Mouse (Mus musculus): ENCODE results near the gene Zc2hc1c. TPM values are rescaled to one million over a fixed set of nuclear protein-coding genes. Genes with fewer than 3 reads are reported as not detected.
"Not testable (repeated sequence)": the region's sequence is repeated elsewhere in the genome, so short reads cannot be mapped to it uniquely, and the experiment has no call there.

The Zc2hc1c gene
- polyA plus RNA-seq, 1 experiment from 2014 or later: 0.12 TPM

DNA sequence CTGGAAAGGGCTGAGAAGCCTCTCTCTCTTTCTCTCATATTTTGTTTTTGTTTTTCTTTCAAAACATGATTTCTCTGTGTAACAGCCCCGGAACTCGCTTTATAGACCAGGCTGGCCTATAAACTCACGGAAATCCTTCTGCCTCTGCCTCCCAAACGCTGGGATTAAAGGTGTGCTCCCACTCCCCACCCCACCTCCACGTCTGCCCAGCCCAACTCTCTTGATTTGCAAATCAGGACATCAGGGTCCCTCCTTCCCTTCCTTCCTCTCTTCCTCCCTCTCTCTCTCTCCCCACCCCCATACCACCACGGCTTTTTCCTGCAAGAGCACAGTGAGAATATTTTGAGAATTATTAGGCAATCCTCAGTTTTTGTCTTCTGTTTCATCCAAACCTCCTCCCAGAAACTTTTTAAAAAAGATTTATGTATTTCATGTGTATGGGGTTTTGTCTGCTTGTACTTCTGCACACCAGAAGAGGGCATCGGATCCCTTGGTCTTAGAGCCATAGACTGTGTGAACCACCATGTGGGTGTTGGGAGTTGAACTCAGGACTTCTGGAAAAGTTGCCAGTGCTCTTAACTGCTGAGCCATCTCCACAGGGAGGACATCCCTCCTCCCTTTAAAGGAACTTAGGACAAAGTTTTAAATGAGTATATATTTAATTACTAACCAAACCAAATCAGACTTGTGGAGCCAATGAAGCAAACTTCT is 17.1 kb upstream of the Zc2hc1c start:
- peak overlapping the region; percentile 18; the same call in 1 of the 2 replicates for H3K27ac ChIP-seq
- ATAC-seq: no peak
- peaks cover 33% of the 10 kb centered on the region for H3K4me1 ChIP-seq
- peaks cover 39% of the 10 kb centered on the region for H3K36me3 ChIP-seq
- H3K27me3 ChIP-seq (replicated peaks): no peaks in the 10 kb centered on the region
- H3K4me2 ChIP-seq: peak overlapping the region; percentile 77
- WGBS (ENCODE audit: insufficient replicate concordance): 54% methylated on average over 7 of the region's 7 CpGs
- H3K4me3 ChIP-seq: no peak overlapping the region
- 0 out of 2 replicates have a peak overlapping the region, but pooled peaks have one; percentile 24 for H3K9ac ChIP-seq
- no peaks in the 10 kb centered on the region for H3K9me3 ChIP-seq (replicated peaks)

DNA sequence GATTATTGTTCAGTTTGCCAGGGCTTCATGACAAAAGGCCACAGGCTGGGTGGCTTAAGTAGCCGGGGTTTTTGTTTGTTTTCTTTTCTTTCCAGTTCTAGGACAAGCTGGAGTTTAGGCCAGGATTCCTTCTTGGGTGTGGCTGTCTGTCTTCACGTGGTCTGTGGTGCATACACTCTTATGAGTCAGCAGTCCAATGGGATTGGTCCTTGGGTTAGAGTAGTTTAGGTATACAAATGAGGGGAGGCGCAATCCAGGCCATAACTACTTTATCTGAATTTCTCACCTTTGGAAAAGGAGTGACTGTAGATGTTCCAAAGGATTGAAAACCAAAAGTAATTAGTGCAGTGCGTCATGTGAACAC is 16.6 kb upstream of the Zc2hc1c start:
- Histone ChIP-seq H3K4me2 (no peak overlapping the region), H3K9me3 (replicated peaks) (no peaks in the 10 kb centered on the region), H3K27me3 (replicated peaks) (no peaks in the 10 kb centered on the region), H3K36me3 (peaks cover 44% of the 10 kb centered on the region), H3K9ac (no peak overlapping the region), H3K4me3 (no peak overlapping the region), H3K27ac (no peak overlapping the region), H3K4me1 (peaks cover 33% of the 10 kb centered on the region)
- WGBS (ENCODE audit: insufficient replicate concordance): 60% methylated on average over 4 of the region's 4 CpGs
- ATAC-seq: peak; percentile 60

DNA sequence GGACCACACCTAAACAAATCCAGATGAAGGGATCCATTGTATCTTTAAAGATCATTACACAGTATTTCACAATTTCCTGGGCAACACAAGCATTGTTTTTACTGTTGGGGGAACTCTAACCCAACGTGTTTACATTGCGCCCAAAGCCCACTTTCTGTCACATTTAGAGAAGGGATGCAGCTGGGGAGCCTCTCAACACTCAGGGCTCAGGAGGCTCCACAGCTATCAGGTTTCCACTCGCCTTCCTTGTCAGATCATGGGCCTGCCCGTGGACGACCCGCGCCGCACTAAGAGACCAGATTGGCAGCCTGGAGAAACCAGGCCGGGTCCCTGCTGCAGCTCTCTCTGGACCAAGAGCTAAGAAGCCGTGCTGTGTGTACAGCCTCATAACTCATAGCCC is 14.9 kb upstream of the Zc2hc1c start:
- no peaks in the 10 kb centered on the region for H3K9me3 ChIP-seq (replicated peaks)

DNA sequence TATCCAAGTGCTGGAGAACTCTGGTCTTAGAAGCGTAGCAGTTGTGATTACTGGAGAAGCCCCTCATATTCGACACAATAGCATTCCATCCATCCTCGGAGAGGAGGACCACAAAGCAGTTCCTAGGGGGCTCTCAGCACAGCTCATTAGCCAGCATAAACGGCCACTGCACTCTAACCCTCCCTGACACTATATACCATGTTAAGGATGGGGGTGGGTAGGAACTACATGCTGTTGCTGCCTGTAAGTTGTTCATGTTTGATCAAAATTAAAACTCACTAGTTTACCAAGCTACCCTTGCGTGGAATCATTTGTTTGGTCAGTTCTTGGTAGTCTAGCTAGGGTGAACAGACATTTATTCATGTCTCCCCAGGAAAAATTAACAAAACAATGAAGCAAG is 12.1 kb upstream of the Zc2hc1c start:
- Histone ChIP-seq H3K9ac (no peak overlapping the region), H3K4me3 (no peak overlapping the region), H3K27ac (no peak overlapping the region), H3K9me3 (replicated peaks) (no peaks in the 10 kb centered on the region), H3K4me1 (peaks cover 52% of the 10 kb centered on the region), H3K27me3 (replicated peaks) (no peaks in the 10 kb centered on the region), H3K4me2 (no peak overlapping the region), H3K36me3 (peaks cover 34% of the 10 kb centered on the region)
- ATAC-seq: no peak
- WGBS (ENCODE audit: insufficient replicate concordance): 82% methylated on average over 5 of the region's 5 CpGs

More for the DNA sequence above, 14.9 kb upstream of the Zc2hc1c start:
- H3K36me3 ChIP-seq: peaks cover 42% of the 10 kb centered on the region
- peaks cover 45% of the 10 kb centered on the region for H3K4me1 ChIP-seq
- no peak overlapping the region for H3K4me2 ChIP-seq
- no peak overlapping the region for H3K4me3 ChIP-seq
- H3K27me3 ChIP-seq (replicated peaks): no peaks in the 10 kb centered on the region
- no peak for ATAC-seq
- no peak overlapping the region for H3K9ac ChIP-seq
- WGBS (ENCODE audit: insufficient replicate concordance): 73% methylated on average over 10 of the region's 10 CpGs
- no peak overlapping the region for H3K27ac ChIP-seq

DNA sequence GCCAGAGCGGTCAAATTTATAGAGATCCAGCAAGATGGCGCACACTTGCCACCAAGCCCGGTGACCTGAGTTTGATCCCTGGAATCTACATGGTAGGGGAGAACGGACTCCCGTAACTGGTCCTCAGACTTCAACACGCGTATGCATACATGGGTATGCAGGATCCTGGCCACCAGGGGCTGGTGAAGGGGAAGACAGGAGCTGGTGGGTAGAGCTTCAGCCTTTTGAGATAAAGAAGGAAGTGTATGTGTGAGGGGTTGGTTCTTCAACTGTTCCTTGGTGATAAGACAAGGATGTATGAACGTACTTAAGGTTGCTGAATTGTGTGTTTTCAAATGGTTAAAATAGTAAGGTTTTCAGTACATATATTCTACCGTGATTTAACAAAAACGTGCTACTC is 9.5 kb upstream of the Zc2hc1c start:
- H3K4me3 ChIP-seq: peak overlapping the region; percentile 78
- WGBS (ENCODE audit: insufficient replicate concordance): 53% methylated on average over 10 of the region's 10 CpGs
- peak overlapping the region; percentile 71 for H3K4me2 ChIP-seq
- H3K4me1 ChIP-seq: peaks cover 39% of the 10 kb centered on the region
- H3K9ac ChIP-seq: peak overlapping the region; percentile 52; the same call in 1 of the 2 replicates
- H3K27me3 ChIP-seq (replicated peaks): no peaks in the 10 kb centered on the region
- no peaks in the 10 kb centered on the region for H3K9me3 ChIP-seq (replicated peaks)
- peak overlapping the region; percentile 77 for H3K27ac ChIP-seq
- peak; percentile 80 for ATAC-seq
- H3K36me3 ChIP-seq: peaks cover 33% of the 10 kb centered on the region

DNA sequence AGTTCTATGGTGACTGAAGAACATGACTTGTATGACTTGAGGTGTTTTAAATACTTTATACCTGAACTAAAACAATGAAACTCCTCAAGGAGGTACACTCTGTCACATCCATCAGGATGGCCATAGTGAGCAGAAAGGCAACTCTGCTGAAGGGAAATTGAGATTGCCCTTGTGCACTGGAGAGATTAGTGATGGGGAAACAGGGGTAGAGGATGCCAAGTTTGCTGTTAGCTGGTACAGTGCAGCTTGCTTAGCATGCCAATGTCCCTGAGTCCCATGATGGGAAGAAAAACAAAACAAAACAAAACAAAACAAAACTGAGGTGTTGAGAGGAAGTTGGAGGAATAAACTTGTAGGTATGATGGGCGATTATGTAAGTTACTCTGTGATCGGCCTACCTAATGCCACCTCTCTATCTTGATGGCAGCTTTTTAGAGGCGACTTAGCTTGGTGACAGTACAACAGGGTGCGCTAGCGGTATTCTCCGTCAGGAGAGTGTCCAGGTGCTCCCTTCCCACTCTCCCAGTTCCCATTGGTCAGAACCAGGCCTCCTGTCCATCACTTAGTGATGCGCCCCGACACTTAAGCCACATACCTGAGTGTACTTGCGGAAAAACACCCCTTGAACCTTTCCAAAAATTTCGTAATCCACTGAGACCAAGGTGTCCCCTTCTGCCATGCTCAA is 8.9 kb upstream of the Zc2hc1c start:
- Histone ChIP-seq H3K9ac (peak overlapping the region; percentile 85), H3K4me1 (peaks cover 36% of the 10 kb centered on the region)

DNA sequence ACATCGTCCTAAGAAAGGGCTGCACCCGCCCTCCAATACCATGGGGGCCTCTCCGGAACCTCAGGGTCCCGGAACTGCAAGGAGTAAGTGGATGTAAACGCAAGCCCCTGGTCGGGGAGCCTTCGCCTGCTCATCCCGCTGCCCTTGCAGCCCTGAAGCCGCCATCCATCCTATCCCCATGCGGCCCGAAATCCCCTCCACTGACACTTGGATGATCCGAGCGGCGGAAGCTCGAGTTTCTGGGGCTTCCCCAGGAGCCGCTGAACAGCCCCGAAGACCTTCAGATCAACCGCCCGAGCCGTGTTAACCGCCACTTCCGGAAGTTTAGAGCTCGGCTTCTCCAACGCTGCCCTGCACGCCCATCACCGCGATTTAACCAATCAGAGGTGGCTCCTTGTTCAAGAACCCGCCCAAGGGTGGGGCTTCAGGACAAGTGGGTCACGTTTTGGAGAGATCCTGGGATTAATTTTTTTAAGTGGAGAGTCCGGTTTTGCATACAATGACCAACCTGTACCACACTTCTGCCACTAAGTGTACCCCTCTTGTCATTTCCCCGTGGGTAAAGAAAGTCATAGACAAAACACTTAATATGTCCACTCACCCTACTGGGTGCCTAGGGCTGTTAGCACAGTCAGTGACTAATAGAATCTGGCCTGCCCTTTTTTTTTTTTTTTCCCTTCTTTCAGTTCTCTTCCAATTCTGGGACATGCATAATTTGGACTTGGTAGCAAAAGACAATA is 8.1 kb upstream of the Zc2hc1c start:
- Histone ChIP-seq H3K4me3 (peak overlapping the region; percentile 78), H3K36me3 (peaks cover 20% of the 10 kb centered on the region), H3K4me2 (peak overlapping the region; percentile 71), H3K9ac (peak overlapping the region; percentile 85), H3K9me3 (replicated peaks) (no peaks in the 10 kb centered on the region), H3K27ac (peak overlapping the region; percentile 89), H3K4me1 (peaks cover 36% of the 10 kb centered on the region), H3K27me3 (replicated peaks) (no peaks in the 10 kb centered on the region)
- under 1% methylated on average over 31 of the region's 31 CpGs for WGBS (ENCODE audit: insufficient replicate concordance)
- ATAC-seq: peak; percentile 88

More for the DNA sequence above, 8.9 kb upstream of the Zc2hc1c start:
- ATAC-seq: peak; percentile 62
- no peaks in the 10 kb centered on the region for H3K9me3 ChIP-seq (replicated peaks)
- peak overlapping the region; percentile 78 for H3K4me3 ChIP-seq
- H3K27ac ChIP-seq: peak overlapping the region; percentile 89
- peak overlapping the region; percentile 71 for H3K4me2 ChIP-seq
- WGBS (ENCODE audit: insufficient replicate concordance): 3% methylated on average over 10 of the region's 10 CpGs
- peaks cover 27% of the 10 kb centered on the region for H3K36me3 ChIP-seq
- H3K27me3 ChIP-seq (replicated peaks): no peaks in the 10 kb centered on the region

DNA sequence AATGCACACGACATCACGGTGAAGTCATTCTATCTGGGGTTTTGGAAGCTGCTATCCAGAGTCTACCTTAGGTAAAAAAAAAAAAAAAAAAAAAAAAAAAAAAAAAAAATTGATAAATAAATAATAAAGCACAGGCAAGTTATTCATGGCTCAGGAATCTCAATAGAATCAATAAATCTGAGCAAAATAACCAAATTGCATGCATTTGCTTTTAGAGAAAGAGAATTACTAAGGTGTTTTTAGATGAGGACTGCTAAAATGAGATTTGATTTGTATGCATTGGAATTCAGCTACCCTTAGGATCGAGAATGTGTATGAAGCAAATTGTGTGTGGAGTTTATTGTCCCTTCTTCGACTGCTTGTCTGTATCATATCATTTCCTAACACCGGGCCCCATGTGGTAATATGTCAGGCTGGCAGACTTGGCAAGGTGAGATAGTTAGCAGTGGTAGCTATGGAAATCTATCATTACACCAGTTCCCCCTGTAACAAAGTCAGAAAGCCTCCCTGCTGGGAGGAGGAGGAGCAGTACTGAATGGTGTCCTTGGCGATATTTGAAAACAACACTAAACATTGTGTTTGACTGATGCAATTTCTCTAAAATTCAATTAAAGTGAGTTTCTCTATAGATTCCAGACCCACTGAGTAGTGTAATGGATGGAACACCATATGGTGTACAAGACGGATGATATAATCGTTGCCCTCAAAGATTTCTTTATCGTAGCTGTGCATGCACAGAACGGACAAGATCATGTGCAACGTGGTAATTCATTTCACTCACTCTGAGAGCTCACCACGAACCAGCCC is 7.3 kb upstream of the Zc2hc1c start:
- Histone ChIP-seq H3K4me2 (peak overlapping the region; percentile 71), H3K4me1 (peaks cover 36% of the 10 kb centered on the region), H3K4me3 (peak overlapping the region; percentile 78), H3K9ac (peak overlapping the region; percentile 85; the same call in 1 of the 2 replicates), H3K27me3 (replicated peaks) (no peaks in the 10 kb centered on the region), H3K9me3 (replicated peaks) (no peaks in the 10 kb centered on the region), H3K27ac (peak overlapping the region; percentile 25; the same call in 1 of the 2 replicates), H3K36me3 (peaks cover 12% of the 10 kb centered on the region)
- peak; percentile 37 for ATAC-seq
- WGBS (ENCODE audit: insufficient replicate concordance): 35% methylated on average over 12 of the region's 12 CpGs

DNA sequence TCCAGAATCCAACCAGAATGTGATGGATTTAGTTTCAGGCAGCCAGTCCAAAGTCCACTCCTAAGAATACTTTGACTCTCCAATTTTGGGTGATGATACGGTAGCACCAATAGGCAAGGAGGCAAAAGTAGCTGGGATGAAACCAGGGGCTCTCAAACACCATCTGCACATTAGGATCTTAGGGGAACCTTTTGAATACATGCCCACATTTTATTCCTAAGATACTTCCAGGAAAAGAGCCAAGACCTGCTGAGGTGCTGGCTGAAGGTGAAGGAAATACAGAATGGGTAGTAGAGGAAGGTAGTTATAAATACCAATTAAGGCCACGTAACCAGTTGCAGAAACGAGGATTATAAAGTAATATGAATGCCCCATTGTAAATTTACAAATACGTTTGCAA is 6.6 kb upstream of the Zc2hc1c start:
- H3K4me2 ChIP-seq: peak overlapping the region; percentile 71; the same call in 1 of the 2 replicates
- H3K4me3 ChIP-seq; H3K9ac ChIP-seq; ATAC-seq; H3K9me3 ChIP-seq (replicated peaks); H3K27me3 ChIP-seq (replicated peaks); H3K36me3 ChIP-seq: not testable (repeated sequence)
- peak overlapping the region; percentile 25; the same call in 1 of the 2 replicates for H3K27ac ChIP-seq
- 72% methylated on average over 2 of the region's 4 CpGs for WGBS (ENCODE audit: insufficient replicate concordance)
- H3K4me1 ChIP-seq: peaks cover 36% of the 10 kb centered on the region

DNA sequence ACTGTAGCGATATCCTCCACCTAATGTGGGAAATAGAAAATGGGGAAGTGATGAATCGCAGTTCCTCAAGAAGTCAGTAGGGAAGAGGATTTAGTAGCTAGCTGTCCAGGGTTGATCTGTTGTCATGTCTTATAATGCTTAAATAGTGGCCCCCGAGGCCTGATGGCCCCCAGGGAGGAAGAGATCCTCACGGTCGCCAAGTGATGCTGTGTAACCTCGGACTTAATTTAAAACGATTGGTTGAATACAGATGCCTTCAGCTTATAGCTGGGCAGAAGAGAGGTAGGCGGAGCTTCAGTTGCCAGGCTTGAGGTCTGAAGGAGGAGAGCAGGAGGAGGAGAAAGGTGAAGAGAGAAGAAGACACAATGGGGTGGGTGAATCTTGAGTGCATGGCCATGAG is 4.1 kb upstream of the Zc2hc1c start:
- no peak for ATAC-seq
- 39% methylated on average over 8 of the region's 8 CpGs for WGBS (ENCODE audit: insufficient replicate concordance)
- H3K4me1 ChIP-seq: peaks cover 35% of the 10 kb centered on the region
- H3K4me2 ChIP-seq: no peak overlapping the region
- no peak overlapping the region for H3K27ac ChIP-seq
- H3K27me3 ChIP-seq (replicated peaks): peaks cover 22% of the 10 kb centered on the region
- H3K9ac ChIP-seq: no peak overlapping the region
- no peaks in the 10 kb centered on the region for H3K36me3 ChIP-seq
- no peaks in the 10 kb centered on the region for H3K9me3 ChIP-seq (replicated peaks)
- H3K4me3 ChIP-seq: no peak overlapping the region

DNA sequence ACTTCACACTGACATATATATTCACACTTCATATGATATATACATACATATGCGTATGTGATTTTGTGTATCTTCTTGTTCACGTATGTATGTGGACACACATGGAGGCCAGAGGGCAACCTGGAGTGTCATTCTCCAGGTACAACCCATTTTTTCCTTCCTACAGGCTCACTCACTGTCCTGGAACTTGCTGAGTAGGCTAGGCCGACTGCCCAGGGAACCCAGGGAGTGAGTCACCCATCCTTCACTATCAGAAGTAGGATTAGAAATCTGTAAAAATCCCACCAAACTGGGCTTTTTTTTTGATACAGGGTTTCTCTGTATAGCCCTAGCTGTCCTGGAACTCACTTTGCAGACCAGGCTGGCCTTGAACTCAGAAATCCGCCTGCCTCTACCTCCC is 3.4 kb upstream of the Zc2hc1c start:
- 79% methylated on average over 4 of the region's 4 CpGs for WGBS (ENCODE audit: insufficient replicate concordance)
- H3K4me1 ChIP-seq: peaks cover 31% of the 10 kb centered on the region

More for the DNA sequence above, 3.4 kb upstream of the Zc2hc1c start:
- Histone ChIP-seq H3K9ac (no peak overlapping the region), H3K36me3 (no peaks in the 10 kb centered on the region), H3K27me3 (replicated peaks) (peaks cover 29% of the 10 kb centered on the region), H3K4me3 (no peak overlapping the region), H3K9me3 (replicated peaks) (no peaks in the 10 kb centered on the region), H3K27ac (no peak overlapping the region), H3K4me2 (no peak overlapping the region)
- ATAC-seq: no peak

Measured in liver, embryonic 12.5 days (tissue).